Comparison of ENCODE assay signal across 21 mouse cellular contexts in genomic region chr13:5817250-5817649, GRCm38 (mm10).
"Had no signal": no experiment of that assay in that cellular context is flagged by ENCODE, and none has a peak within 500 bp of the region (broad histone marks: within the 10 kb centered on the region; RNA-seq: fewer than 3 reads in every experiment).

No protein-coding gene starts in this region.

- H3K27ac ChIP-seq: lung, embryonic 15.5 days; macrophage; midbrain, embryonic 13.5 days; midbrain, embryonic 15.5 days; neural tube, embryonic 13.5 days; neural tube, embryonic 15.5 days had no signal

- H3K9ac ChIP-seq: liver, postnatal 0 days; lung, embryonic 15.5 days; midbrain, embryonic 13.5 days; midbrain, embryonic 15.5 days; neural tube, embryonic 13.5 days; neural tube, embryonic 15.5 days had no signal

- ATAC-seq: liver, postnatal 0 days; lung, postnatal 0 days; midbrain, embryonic 13.5 days; midbrain, embryonic 15.5 days had no signal

- H3K4me3 ChIP-seq: lung, embryonic 15.5 days; megakaryocyte, embryonic 14.5 days; midbrain, embryonic 13.5 days; midbrain, embryonic 15.5 days; neural tube, embryonic 13.5 days; neural tube, embryonic 15.5 days had no signal

- H3K36me3 ChIP-seq: lung, embryonic 15.5 days; midbrain, embryonic 13.5 days; midbrain, embryonic 15.5 days; neural tube, embryonic 13.5 days; neural tube, embryonic 15.5 days had no signal

- H3K4me1 ChIP-seq: midbrain, embryonic 13.5 days; neural tube, embryonic 15.5 days had no signal

- DNase-seq: liver, postnatal 0 days; lung, adult 2 months; lung, postnatal 14 days; lung, postnatal 36 days; retina, postnatal 1 day; right cerebral cortex, adult 18-20 months; right cerebral cortex, postnatal 25 days; right cerebral cortex, postnatal 4 days; spleen, adult 18-20 months; thymus, adult 18-20 months; thymus, postnatal 14 days; thymus, postnatal 36 days had no signal

- H3K9me3 ChIP-seq: lung, embryonic 15.5 days; megakaryocyte, embryonic 14.5 days; midbrain, embryonic 13.5 days; midbrain, embryonic 15.5 days; neural tube, embryonic 13.5 days; neural tube, embryonic 15.5 days had no signal

- H3K4me2 ChIP-seq: lung, embryonic 15.5 days; midbrain, embryonic 11.5 days; midbrain, embryonic 13.5 days; midbrain, embryonic 15.5 days; neural tube, embryonic 13.5 days; neural tube, embryonic 15.5 days had no signal

- H3K27me3 ChIP-seq: lung, embryonic 15.5 days; megakaryocyte, embryonic 14.5 days; midbrain, embryonic 15.5 days; neural tube, embryonic 13.5 days; neural tube, embryonic 15.5 days had no signal
